Mouse (Mus musculus): Measurements from ENCODE around the gene Rpl9-ps6. TPM values are rescaled to one million over a fixed set of nuclear protein-coding genes. Genes with fewer than 3 reads are reported as not detected.
"Not testable (repeated sequence)": the region's sequence is repeated elsewhere in the genome, so short reads cannot be mapped to it uniquely, and the experiment has no call there.

Rpl9-ps6 gene
- total RNA-seq, 4 experiments from 2014 or later = 25.0 to 46.3 (median 32.1) TPM

- no peak for DNase-seq (ENCODE audit: low spot score in 2 of 2)
These were observed 15.1 kb upstream of the Rpl9-ps6 start for GRCm38 (mm10) chr19:32481511-32481910.

GRCm38 (mm10) chr19:32480791-32481442 lies 14.5 kb upstream of the Rpl9-ps6 start:
- no peak for DNase-seq (ENCODE audit: low spot score in 2 of 2)

GRCm38 (mm10) chr19:32480255-32480654 lies 13.9 kb upstream of the Rpl9-ps6 start:
- no peak for DNase-seq (ENCODE audit: low spot score in 2 of 2)

GRCm38 (mm10) chr19:32476712-32477052 lies 10.3 kb upstream of the Rpl9-ps6 start:
- DNase-seq (ENCODE audit: low spot score in 2 of 2) = no peak

GRCm38 (mm10) chr19:32476016-32476711 lies 9.8 kb upstream of the Rpl9-ps6 start:
- DNase-seq (ENCODE audit: low spot score in 2 of 2) = no peak

- DNase-seq (ENCODE audit: low spot score in 2 of 2) = no peak
These were observed 4.3 kb upstream of the Rpl9-ps6 start for GRCm38 (mm10) chr19:32470570-32471263.

- DNase-seq (ENCODE audit: low spot score in 2 of 2) = no peak
These were observed 3.7 kb upstream of the Rpl9-ps6 start for GRCm38 (mm10) chr19:32470059-32470497.

GRCm38 (mm10) chr19:32467325-32467724 lies 947 bp upstream of the Rpl9-ps6 start:
- DNase-seq (ENCODE audit: low spot score in 2 of 2) = no peak

- no peak for DNase-seq (ENCODE audit: low spot score in 2 of 2)
These were observed 1.1 kb downstream of the Rpl9-ps6 start for GRCm38 (mm10) chr19:32465228-32465627.

- DNase-seq (ENCODE audit: low spot score in 2 of 2) = no peak
These were observed 3.3 kb downstream of the Rpl9-ps6 start for GRCm38 (mm10) chr19:32463037-32463436.

- DNase-seq (ENCODE audit: low spot score in 2 of 2) = not testable (repeated sequence)
These were observed 8.7 kb downstream of the Rpl9-ps6 start for GRCm38 (mm10) chr19:32457631-32458030.

- DNase-seq (ENCODE audit: low spot score in 2 of 2) = no peak
These were observed 9.6 kb downstream of the Rpl9-ps6 start for GRCm38 (mm10) chr19:32456744-32457143.

- peak; percentile 4 to 44 for DNase-seq (ENCODE audit: low spot score in 2 of 2)
These were observed 14.1 kb downstream of the Rpl9-ps6 start for GRCm38 (mm10) chr19:32452231-32452630.

GRCm38 (mm10) chr19:32448931-32449330 lies 17.4 kb downstream of the Rpl9-ps6 start:
- DNase-seq (ENCODE audit: low spot score in 2 of 2) = no peak

- no peak for DNase-seq (ENCODE audit: low spot score in 2 of 2)
These were observed 24.8 kb downstream of the Rpl9-ps6 start for GRCm38 (mm10) chr19:32441568-32441967.

GRCm38 (mm10) chr19:32439356-32439755 lies 27.0 kb downstream of the Rpl9-ps6 start:
- no peak for DNase-seq (ENCODE audit: low spot score in 2 of 2)

GRCm38 (mm10) chr19:32425856-32426255 lies 40.5 kb downstream of the Rpl9-ps6 start:
- DNase-seq (ENCODE audit: low spot score in 2 of 2) = no peak

GRCm38 (mm10) chr19:32424706-32425105 lies 41.7 kb downstream of the Rpl9-ps6 start:
- DNase-seq (ENCODE audit: low spot score in 2 of 2) = no peak

- no peak for DNase-seq (ENCODE audit: low spot score in 2 of 2)
These were observed 47.3 kb downstream of the Rpl9-ps6 start for GRCm38 (mm10) chr19:32419069-32419468.

GRCm38 (mm10) chr19:32416692-32417317 lies 49.6 kb downstream of the Rpl9-ps6 start:
- no peak for DNase-seq (ENCODE audit: low spot score in 2 of 2)
